Mouse (Mus musculus) ES-E14 (cell line): ENCODE data around the gene Dennd1a.

Experiments used
- CHD2 ChIP-seq: IDR thresholded peaks from 2 replicates; pipeline ENCODE4 v1.6.1; 2014; ENCODE audit warnings: mild to moderate bottlenecking, low read depth, low read length, inconsistent platforms
- HCFC1 ChIP-seq: IDR thresholded peaks from 2 replicates; pipeline ENCODE4 v1.6.1; 2012; ENCODE audit warnings: low read length, inconsistent platforms, borderline replicate concordance; ENCODE audit not compliant: insufficient read depth
- MAFK ChIP-seq: IDR thresholded peaks from 2 replicates; pipeline ENCODE4 v1.6.1; 2014; ENCODE audit warnings: mild to moderate bottlenecking, low read depth, low read length, inconsistent platforms; ENCODE audit not compliant: insufficient read depth
- ZC3H11A ChIP-seq: IDR thresholded peaks from 2 replicates; pipeline ENCODE4 v1.6.1; 2012; ENCODE audit warnings: low read depth, mild to moderate bottlenecking, inconsistent platforms, low read length, borderline replicate concordance
- ZNF384 ChIP-seq: IDR thresholded peaks from 2 replicates; pipeline ENCODE4 v1.6.1; 2012; ENCODE audit warnings: low read depth, low read length, inconsistent platforms

- no peak for TF ChIP-seq ZNF384
- no peak for TF ChIP-seq CHD2
- TF ChIP-seq ZC3H11A = no peak
- no peak for TF ChIP-seq HCFC1
- TF ChIP-seq MAFK = no peak
Measured at GRCm38 (mm10) chr2:37781421-37781820, 505.8 kb downstream of the Dennd1a start.
